Mouse (Mus musculus) testis, adult 2 months (tissue): ENCODE measurements around the gene Cd320.
A peak's percentile ranks its signal among the peaks of the same experiment; 100 is the strongest.

Experiments
- CTCF ChIP-seq: fragments of 200-500 bp; IDR thresholded peaks from 2 replicates; pipeline ENCODE4 v1.5.1; 2012; ENCODE audit warnings: low read depth, mild to moderate bottlenecking, inconsistent platforms, low read length, moderate library complexity; ENCODE audit not compliant: control insufficient read depth, insufficient read depth, insufficient replicate concordance
- POLR2A ChIP-seq: fragments of 200-500 bp; IDR thresholded peaks from 2 replicates; pipeline ENCODE4 v1.6.1; 2012; ENCODE audit warnings: low read depth, mild to moderate bottlenecking, inconsistent platforms, low read length, moderate library complexity; ENCODE audit not compliant: control insufficient read depth

DNA sequence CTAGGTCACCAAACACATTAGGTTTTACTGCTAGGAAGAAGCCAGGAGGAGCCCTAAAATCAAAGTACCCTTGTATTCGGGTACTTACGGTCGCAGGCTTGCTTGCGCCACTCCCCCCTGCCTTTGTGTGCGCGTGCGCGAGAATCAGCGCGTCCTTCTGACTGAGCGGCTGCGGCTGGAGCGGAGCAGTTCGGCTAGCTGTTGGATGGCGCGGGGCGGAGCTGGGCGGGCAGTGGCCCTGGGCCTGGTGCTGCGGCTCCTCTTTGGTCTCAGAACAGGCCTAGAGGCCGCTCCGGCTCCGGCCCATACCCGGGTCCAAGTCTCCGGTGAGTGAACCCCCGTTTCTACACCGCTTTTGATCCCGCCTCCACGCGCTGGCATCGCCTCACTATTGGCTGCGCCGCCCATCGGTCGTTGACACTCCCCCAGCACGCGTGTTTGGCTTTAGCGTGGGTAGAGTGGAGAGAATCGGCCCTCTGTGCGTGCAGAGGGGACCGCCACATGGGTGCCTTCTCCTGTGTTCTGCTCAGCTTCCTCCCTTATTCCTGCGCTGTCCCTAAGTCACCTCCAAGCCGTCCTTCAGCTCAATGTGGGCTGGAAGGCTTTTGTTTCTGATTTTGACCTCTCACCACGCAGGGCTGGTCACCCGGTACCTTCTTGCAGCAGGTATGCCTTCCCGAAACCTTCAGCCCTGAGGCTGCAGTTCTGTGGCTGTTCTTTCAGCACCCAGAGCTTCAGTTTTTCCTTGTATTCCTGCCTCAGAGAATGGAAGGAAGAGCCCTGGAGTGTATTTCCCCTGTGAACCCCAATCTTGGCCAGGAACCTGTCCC, at the start of gene Cd320:
- peak; percentile 97 for TF ChIP-seq POLR2A
- no peak for TF ChIP-seq CTCF
